Mouse (Mus musculus) thymus, adult 2 months (tissue): ENCODE data around the gene Nlgn1.

Source experiments
- CTCF ChIP-seq: fragments of 200-500 bp; IDR thresholded peaks from 2 replicates; pipeline ENCODE4 v1.5.1; 2012; ENCODE audit warnings: mild to moderate bottlenecking, control low read depth, low read length, moderate library complexity, borderline replicate concordance; ENCODE audit not compliant: control insufficient read depth, poor library complexity, insufficient read depth; ENCODE audit errors: extremely low read depth
- POLR2A ChIP-seq: fragments of 200-500 bp; IDR thresholded peaks from 2 replicates; pipeline ENCODE4 v1.6.1; 2012; ENCODE audit warnings: mild to moderate bottlenecking, low read length, control low read depth, moderate library complexity; ENCODE audit not compliant: control insufficient read depth, poor library complexity, insufficient read depth; ENCODE audit errors: extremely low read depth

DNA sequence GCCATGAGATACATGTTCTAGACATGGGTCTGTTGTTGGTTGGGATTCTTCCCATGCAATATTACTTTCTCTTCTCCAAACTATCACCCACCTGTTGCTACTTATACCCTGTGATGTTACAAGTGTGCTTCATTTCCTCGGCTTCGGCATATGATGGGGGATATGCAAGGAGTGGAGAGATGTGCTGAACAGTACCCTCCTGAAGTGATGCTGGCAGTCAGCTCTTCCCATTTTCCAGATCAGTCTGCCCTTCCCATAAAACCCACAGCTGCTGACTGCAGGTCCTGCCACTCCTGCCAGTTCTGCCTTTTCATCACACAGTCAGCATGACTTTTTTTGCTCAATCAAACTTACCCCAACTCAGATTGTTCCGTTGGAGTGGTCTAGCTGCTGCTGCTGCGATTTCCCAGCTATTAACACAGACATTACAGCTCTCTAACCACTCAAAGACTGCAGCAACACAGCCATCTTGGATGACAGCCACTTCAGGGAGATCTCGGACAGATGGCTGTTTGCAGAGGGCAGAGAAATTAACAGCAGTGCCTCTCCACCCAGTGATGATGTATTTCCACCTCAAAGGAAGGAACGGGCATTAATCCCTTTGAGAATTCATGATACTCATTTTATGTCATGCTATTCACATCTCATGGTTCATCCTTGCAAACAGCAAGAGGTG lies 643.3 kb downstream of the Nlgn1 start:
- no peak for TF ChIP-seq CTCF
- TF ChIP-seq POLR2A = no peak
